Mouse (Mus musculus) forebrain, embryonic 15.5 days (tissue): Measurements from ENCODE around the gene Pard6a. TPM values are rescaled to one million over a fixed set of nuclear protein-coding genes. Genes with fewer than 3 reads are reported as not detected.
A peak's percentile ranks its signal among the peaks of the same experiment; 100 is the strongest.

Experiments
- ATAC-seq: fragments of 200-750 bp; cut with Nextera tagmentation; replicated peaks from 2 replicates; pipeline ENCODE4 v1.8.0; 2017; ENCODE audit warnings: mild to moderate bottlenecking, moderate TSS enrichment, moderate library complexity
- H3K27ac ChIP-seq: fragments of 300-500 bp; sonication (generic); replicated peaks from 2 replicates; pipeline ENCODE4 v1.5.1; 2015; ENCODE audit warnings: mild to moderate bottlenecking, inconsistent platforms
- H3K27me3 ChIP-seq: fragments of 300-500 bp; sonication (generic); 2 replicates; pipeline ENCODE4 v1.6.1; 2015; ENCODE audit warnings: inconsistent platforms
- H3K36me3 ChIP-seq: fragments of 300-500 bp; sonication (generic); 2 replicates; pipeline ENCODE4 v1.6.1; 2015; ENCODE audit warnings: mild to moderate bottlenecking, inconsistent platforms
- H3K4me1 ChIP-seq: fragments of 300-500 bp; sonication (generic); 2 replicates; pipeline ENCODE4 v1.6.1; 2015; ENCODE audit warnings: inconsistent platforms
- H3K4me2 ChIP-seq: fragments of 300-500 bp; sonication (generic); replicated peaks from 2 replicates; pipeline ENCODE4 v1.6.1; 2015; ENCODE audit warnings: mild to moderate bottlenecking, inconsistent platforms
- H3K4me3 ChIP-seq: fragments of 300-500 bp; sonication (generic); 2 replicates; pipeline ENCODE4 v1.5.1; 2015; ENCODE audit warnings: mild to moderate bottlenecking, inconsistent platforms
- H3K9ac ChIP-seq: fragments of 300-500 bp; sonication (generic); replicated peaks from 2 replicates; pipeline ENCODE4 v1.6.1; 2015; ENCODE audit warnings: mild to moderate bottlenecking, inconsistent platforms
- H3K9me3 ChIP-seq: fragments of 300-500 bp; sonication (generic); 2 replicates; pipeline ENCODE4 v1.6.1; 2016; ENCODE audit warnings: inconsistent platforms
- WGBS: fragments of 180-500 bp; shearing (Covaris S2); methylation state at CpG from one replicate; pipeline ENCODE4 v1.1.7; 2015; ENCODE audit warnings: mixed read lengths; 5-methylcytosine and 5-hydroxymethylcytosine counted together
- polyA plus RNA-seq: library from polyadenylated mRNA; unstranded; fragments of >200 nt; fragmentation: Nextera tagmentation; extraction: Ambion mirVana; gene quantifications from 2 replicates; pipeline ENCODE4 v1.2.1, GENCODE M21; 2015

Gene Pard6a
- polyA plus RNA-seq, 1 experiment from 2014 or later: 52.0 TPM

GRCm38 (mm10) chr8:105692449-105693182 lies 8.3 kb upstream of the Pard6a start:
- no peak overlapping the region for H3K27ac ChIP-seq
- 94% methylated on average over 11 of the region's 11 CpGs for WGBS
- H3K4me3 ChIP-seq: no peak overlapping the region
- H3K4me2 ChIP-seq: no peak overlapping the region
- peaks cover 16% of the 10 kb centered on the region for H3K4me1 ChIP-seq
- no peaks in the 10 kb centered on the region for H3K27me3 ChIP-seq
- ATAC-seq: no peak
- peaks cover 17% of the 10 kb centered on the region for H3K36me3 ChIP-seq
- no peaks in the 10 kb centered on the region for H3K9me3 ChIP-seq
- no peak overlapping the region for H3K9ac ChIP-seq

DNA sequence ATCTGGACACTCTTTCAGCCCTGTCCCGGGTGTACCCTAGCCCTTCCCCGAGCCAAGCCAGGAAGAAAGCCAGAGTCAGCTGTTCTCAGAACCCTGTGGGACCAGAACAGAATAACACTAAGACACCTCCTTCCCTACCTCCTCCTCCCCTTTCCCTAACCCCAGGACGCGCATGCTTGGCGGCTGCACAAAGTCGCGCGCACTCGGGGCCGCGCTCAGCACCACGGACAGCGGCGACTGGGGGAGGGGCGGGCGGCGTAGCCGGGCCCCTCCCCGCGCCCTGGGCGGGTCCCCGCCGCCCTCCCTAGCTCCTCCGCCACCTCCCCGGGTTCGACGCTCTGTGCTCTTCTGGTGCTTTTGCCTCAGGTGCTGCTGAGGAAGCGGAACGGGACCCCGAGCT lies 7.3 kb upstream of the Pard6a start:
- peak overlapping the region; percentile 75 for H3K27ac ChIP-seq
- H3K4me1 ChIP-seq: peaks cover 16% of the 10 kb centered on the region
- peak overlapping the region; percentile 64 for H3K9ac ChIP-seq
- peak; percentile 71 for ATAC-seq
- 3% methylated on average over 24 of the region's 30 CpGs for WGBS
- H3K4me3 ChIP-seq: peak overlapping the region; percentile 56
- H3K36me3 ChIP-seq: peaks cover 28% of the 10 kb centered on the region
- no peaks in the 10 kb centered on the region for H3K27me3 ChIP-seq
- no peaks in the 10 kb centered on the region for H3K9me3 ChIP-seq
- peak overlapping the region; percentile 61 for H3K4me2 ChIP-seq

DNA sequence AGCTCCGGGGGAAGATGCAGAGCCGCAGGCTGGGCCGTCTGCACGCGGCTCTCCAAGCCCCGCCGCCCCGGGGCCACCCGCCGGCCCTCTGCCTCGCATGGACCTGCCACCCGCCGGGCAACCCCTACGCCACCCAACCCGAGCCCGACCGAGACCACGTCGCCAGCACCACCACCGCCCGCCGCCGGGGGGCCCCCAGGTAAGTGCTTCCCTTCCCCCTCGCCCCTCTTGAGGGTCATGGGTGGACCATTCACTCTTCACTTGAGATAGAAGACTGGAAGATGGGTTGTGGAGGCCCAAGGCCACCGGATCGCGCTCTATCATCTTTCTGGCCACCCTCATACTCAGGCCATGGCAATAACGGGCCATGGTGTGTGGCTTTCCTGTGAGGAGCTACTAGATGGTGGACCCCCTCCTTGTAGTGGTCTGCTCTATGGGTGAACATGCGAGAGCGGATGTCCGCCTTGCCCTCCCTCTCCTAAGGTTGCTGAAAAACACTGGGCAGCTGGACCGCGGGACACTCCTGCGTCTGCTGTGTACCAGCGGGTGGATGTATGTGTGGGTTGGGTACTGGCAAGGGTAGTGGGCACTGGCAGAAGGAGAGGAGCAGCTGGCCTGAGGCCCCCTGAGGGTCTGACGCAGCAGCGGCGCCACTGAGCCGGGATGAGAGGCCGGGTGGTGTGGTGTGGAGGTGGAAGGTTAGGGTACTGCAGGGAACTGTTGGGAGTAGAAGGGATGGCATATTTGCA lies 6.7 kb upstream of the Pard6a start:
- H3K4me1 ChIP-seq: peaks cover 16% of the 10 kb centered on the region
- no peaks in the 10 kb centered on the region for H3K9me3 ChIP-seq
- peak overlapping the region; percentile 61 for H3K4me2 ChIP-seq
- peak overlapping the region; percentile 56 for H3K4me3 ChIP-seq
- WGBS: 8% methylated on average over 40 of the region's 40 CpGs
- H3K27me3 ChIP-seq: no peaks in the 10 kb centered on the region
- H3K9ac ChIP-seq: peak overlapping the region; percentile 64
- H3K27ac ChIP-seq: peak overlapping the region; percentile 75
- ATAC-seq: peak; percentile 42
- H3K36me3 ChIP-seq: peaks cover 29% of the 10 kb centered on the region

- no peak for ATAC-seq
- no peak overlapping the region for H3K27ac ChIP-seq
- WGBS: 83% methylated on average over 30 of the region's 30 CpGs
Measured at GRCm38 (mm10) chr8:105695080-105695780, 5.7 kb upstream of the Pard6a start.

GRCm38 (mm10) chr8:105697196-105697780 lies 3.7 kb upstream of the Pard6a start:
- 92% methylated on average over 17 of the region's 17 CpGs for WGBS
- no peak overlapping the region for H3K27ac ChIP-seq
- peaks cover 29% of the 10 kb centered on the region for H3K36me3 ChIP-seq
- no peak overlapping the region for H3K9ac ChIP-seq
- H3K9me3 ChIP-seq: no peaks in the 10 kb centered on the region
- no peaks in the 10 kb centered on the region for H3K27me3 ChIP-seq
- H3K4me3 ChIP-seq: no peak overlapping the region
- H3K4me2 ChIP-seq: no peak overlapping the region
- peaks cover 35% of the 10 kb centered on the region for H3K4me1 ChIP-seq
- no peak for ATAC-seq

More at GRCm38 (mm10) chr8:105695080-105695780, 5.7 kb upstream of the Pard6a start:
- Histone ChIP-seq H3K4me1 (peaks cover 25% of the 10 kb centered on the region), H3K36me3 (peaks cover 29% of the 10 kb centered on the region), H3K27me3 (no peaks in the 10 kb centered on the region), H3K4me2 (peak overlapping the region; percentile 61), H3K9ac (peak overlapping the region; percentile 64), H3K9me3 (no peaks in the 10 kb centered on the region), H3K4me3 (peak overlapping the region; percentile 56)

DNA sequence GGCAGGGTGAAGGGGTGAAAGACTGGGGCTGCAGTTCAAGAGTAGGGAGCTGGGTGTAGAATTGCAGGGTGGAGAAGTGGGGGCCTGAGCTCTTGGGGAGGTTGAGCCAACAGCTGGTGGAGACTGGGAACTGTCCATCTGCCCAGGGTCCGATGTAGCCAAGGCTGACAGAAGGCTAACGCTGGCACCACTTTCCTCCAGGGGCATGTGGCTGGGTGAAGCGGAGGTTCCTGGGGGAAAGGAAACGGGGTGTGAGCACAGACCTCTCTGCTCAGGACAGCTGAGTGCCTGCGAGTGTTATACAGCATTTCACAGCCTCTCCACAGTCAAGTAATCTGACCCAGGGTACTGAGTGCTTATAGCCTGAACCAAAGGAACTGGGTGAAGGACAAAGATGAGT lies 2.2 kb upstream of the Pard6a start:
- H3K27ac ChIP-seq: no peak overlapping the region
- no peaks in the 10 kb centered on the region for H3K27me3 ChIP-seq
- H3K4me1 ChIP-seq: peaks cover 38% of the 10 kb centered on the region
- H3K4me3 ChIP-seq: no peak overlapping the region
- peaks cover 36% of the 10 kb centered on the region for H3K36me3 ChIP-seq
- H3K9me3 ChIP-seq: no peaks in the 10 kb centered on the region
- H3K9ac ChIP-seq: no peak overlapping the region
- 89% methylated on average over 5 of the region's 5 CpGs for WGBS
- ATAC-seq: no peak
- no peak overlapping the region for H3K4me2 ChIP-seq

DNA sequence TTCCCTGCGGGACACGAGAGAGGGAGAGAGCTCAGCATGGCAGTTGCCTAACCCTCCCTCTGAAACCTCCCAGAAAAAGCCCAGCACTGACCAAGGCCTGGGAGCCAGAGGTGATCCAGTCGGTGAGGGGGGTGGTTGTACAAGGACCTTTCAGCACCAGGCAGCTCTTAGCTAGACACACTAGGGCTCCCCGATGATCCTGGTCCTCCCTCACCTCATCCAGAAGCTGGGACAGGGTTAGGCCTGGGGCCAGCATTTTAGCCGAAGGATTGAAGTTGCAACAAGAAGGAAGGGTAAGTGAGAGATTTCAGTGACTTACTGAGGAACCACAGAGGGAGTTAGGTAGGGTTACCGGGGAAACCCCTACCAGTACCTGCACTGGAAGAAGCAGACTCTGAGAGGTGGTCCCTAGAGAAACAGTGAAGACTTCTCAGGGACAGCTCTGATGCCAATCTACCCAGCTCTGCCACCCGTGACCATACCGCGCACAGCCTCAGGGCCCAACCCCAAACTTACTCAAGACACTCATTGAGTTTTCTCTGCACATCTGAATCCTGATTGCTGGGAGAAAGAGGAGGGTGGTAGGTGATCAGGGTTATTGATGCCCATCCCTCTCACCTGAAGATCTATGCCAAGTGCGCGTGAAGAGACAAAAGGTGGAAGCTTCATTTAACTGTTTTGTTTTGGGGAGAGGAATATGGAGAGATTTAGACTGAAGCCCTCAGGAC lies 1.3 kb upstream of the Pard6a start:
- 93% methylated on average over 11 of the region's 11 CpGs for WGBS
- Histone ChIP-seq H3K27ac (no peak overlapping the region), H3K4me1 (peaks cover 31% of the 10 kb centered on the region), H3K9ac (peak overlapping the region; percentile 60; the same call in 1 of the 2 replicates), H3K4me3 (peak overlapping the region; percentile 58), H3K27me3 (no peaks in the 10 kb centered on the region), H3K9me3 (no peaks in the 10 kb centered on the region), H3K4me2 (peak overlapping the region; percentile 96), H3K36me3 (peaks cover 38% of the 10 kb centered on the region)
- no peak for ATAC-seq

- Histone ChIP-seq H3K9ac (peak overlapping the region; percentile 60), H3K27ac (peak overlapping the region; percentile 95), H3K27me3 (no peaks in the 10 kb centered on the region), H3K9me3 (no peaks in the 10 kb centered on the region), H3K4me2 (peak overlapping the region; percentile 96), H3K4me3 (peak overlapping the region; percentile 58), H3K4me1 (peaks cover 22% of the 10 kb centered on the region), H3K36me3 (peaks cover 38% of the 10 kb centered on the region)
- under 1% methylated on average over 21 of the region's 21 CpGs for WGBS
- ATAC-seq: peak; percentile 44
Measured at GRCm38 (mm10) chr8:105700566-105700965, 382 bp upstream of the Pard6a start.

DNA sequence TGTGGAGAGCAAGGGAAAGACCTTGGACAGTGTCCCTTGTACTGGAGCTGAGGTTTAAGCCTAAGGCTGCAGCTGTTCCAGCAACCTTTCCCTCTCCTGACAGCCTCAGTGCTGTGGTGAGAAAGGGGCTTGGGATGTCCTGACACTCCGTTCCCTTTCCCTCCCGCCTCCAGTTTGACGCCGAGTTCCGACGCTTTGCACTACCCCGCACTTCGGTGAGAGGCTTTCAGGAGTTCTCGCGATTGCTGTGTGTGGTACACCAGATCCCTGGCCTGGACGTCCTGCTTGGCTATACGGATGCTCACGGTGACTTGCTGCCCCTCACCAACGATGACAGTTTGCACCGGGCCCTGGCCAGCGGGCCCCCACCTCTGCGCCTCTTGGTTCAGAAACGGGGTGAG lies 1.1 kb downstream of the Pard6a start:
- Histone ChIP-seq H3K9ac (peak overlapping the region; percentile 61), H3K9me3 (no peaks in the 10 kb centered on the region), H3K27me3 (no peaks in the 10 kb centered on the region), H3K4me3 (peak overlapping the region; percentile 58), H3K4me2 (peak overlapping the region; percentile 96), H3K4me1 (peaks cover 30% of the 10 kb centered on the region), H3K36me3 (peaks cover 27% of the 10 kb centered on the region), H3K27ac (peak overlapping the region; percentile 95)
- ATAC-seq: peak; percentile 26
- WGBS: 29% methylated on average over 18 of the region's 18 CpGs

- Histone ChIP-seq H3K27ac (no peak overlapping the region), H3K36me3 (peaks cover 19% of the 10 kb centered on the region), H3K4me2 (no peak overlapping the region), H3K4me1 (peaks cover 37% of the 10 kb centered on the region), H3K9me3 (no peaks in the 10 kb centered on the region), H3K27me3 (no peaks in the 10 kb centered on the region), H3K9ac (no peak overlapping the region), H3K4me3 (0 out of 2 replicates have a peak overlapping the region, but pooled peaks have one; percentile 58)
- WGBS: 90% methylated on average over 24 of the region's 24 CpGs
- ATAC-seq: no peak
Measured at GRCm38 (mm10) chr8:105702731-105703415, 1.9 kb downstream of the Pard6a start.
